Mouse (Mus musculus): ENCODE measurements around the gene Ngef.

GRCm38 (mm10) chr1:87589162-87589561 is 15.5 kb upstream of the Ngef start:
- TF ChIP-seq CTCF (conservative IDR thresholded peaks at IDR 0.05; ENCODE audit: low read length): no peak
- no peak for TF ChIP-seq POU5F1 (IDR thresholded peaks at IDR 0.05; ENCODE audit: borderline replicate concordance, low read length)
- TF ChIP-seq NANOG (IDR thresholded peaks at IDR 0.05; ENCODE audit: borderline replicate concordance, low read length): no peak

Data from E14TG2a.4 (cell line).